Mouse (Mus musculus) mature B cell (primary cell): ENCODE data around the gene Tex2.
"Not testable (repeated sequence)": the region's sequence is repeated elsewhere in the genome, so short reads cannot be mapped to it uniquely, and the experiment has no call there.

ENCODE experiments used
- in situ Hi-C: fragments of 300-500 bp; cut with MboI; formaldehyde crosslinking; loops from 2 replicates; pipeline ENCODE4 v1.14.3; 2019

Tex2 gene

GRCm38 (mm10) chr11:106579957-106580356 is 33.3 kb downstream of the Tex2 start:
- in situ Hi-C loops: no loop called here

GRCm38 (mm10) chr11:106579146-106579545 is 34.1 kb downstream of the Tex2 start:
- in situ Hi-C loops: no loop called here

GRCm38 (mm10) chr11:106577624-106578355 is 35.4 kb downstream of the Tex2 start:
- in situ Hi-C loops: not testable (repeated sequence)

GRCm38 (mm10) chr11:106574456-106574855 is 38.8 kb downstream of the Tex2 start:
- in situ Hi-C loops: no loop called here

- in situ Hi-C loops: no loop called here
Measured at GRCm38 (mm10) chr11:106573476-106574240, 39.6 kb downstream of the Tex2 start.

GRCm38 (mm10) chr11:106572958-106573357 is 40.3 kb downstream of the Tex2 start:
- in situ Hi-C loops: no loop called here

- in situ Hi-C loops: no loop called here
Measured at GRCm38 (mm10) chr11:106572020-106572782, 41.0 kb downstream of the Tex2 start.

GRCm38 (mm10) chr11:106571026-106571983 is 41.9 kb downstream of the Tex2 start:
- in situ Hi-C loops: no loop called here

GRCm38 (mm10) chr11:106568329-106568960 is 44.8 kb downstream of the Tex2 start:
- in situ Hi-C loops: no loop called here

GRCm38 (mm10) chr11:106566040-106566785 is 47.0 kb downstream of the Tex2 start:
- in situ Hi-C loops: no loop called here

- in situ Hi-C loops: no loop called here
Measured at GRCm38 (mm10) chr11:106564261-106564660, 49.0 kb downstream of the Tex2 start.

GRCm38 (mm10) chr11:106562707-106563106 is 50.5 kb downstream of the Tex2 start:
- in situ Hi-C loops: no loop called here

GRCm38 (mm10) chr11:106559773-106560172 is 53.5 kb downstream of the Tex2 start:
- in situ Hi-C loops: no loop called here

GRCm38 (mm10) chr11:106558008-106558407 is 55.2 kb downstream of the Tex2 start:
- in situ Hi-C loops: no loop called here

- in situ Hi-C loops: no loop called here
Measured at GRCm38 (mm10) chr11:106557398-106557797, 55.8 kb downstream of the Tex2 start.

- in situ Hi-C loops: no loop called here
Measured at GRCm38 (mm10) chr11:106556689-106557088, 56.5 kb downstream of the Tex2 start.

- in situ Hi-C loops: no loop called here
Measured at GRCm38 (mm10) chr11:106555805-106556615, 57.2 kb downstream of the Tex2 start.

- in situ Hi-C loops: no loop called here
Measured at GRCm38 (mm10) chr11:106550398-106550797, 62.8 kb downstream of the Tex2 start.

- in situ Hi-C loops: no loop called here
Measured at GRCm38 (mm10) chr11:106546081-106546480, 67.1 kb downstream of the Tex2 start.
